Mouse (Mus musculus) limb, embryonic 10.5 days (tissue): ENCODE data around the gene Caskin2. TPM values are rescaled to one million over a fixed set of nuclear protein-coding genes. Genes with fewer than 3 reads are reported as not detected.
A peak's percentile ranks its signal among the peaks of the same experiment; 100 is the strongest.

Experiments used
- DNase-seq: peaks from one replicate; pipeline ENCODE4 v3.0.0-alpha.2; 2017; ENCODE audit warnings: low spot score
- H3K27ac ChIP-seq: fragments of 300-500 bp; sonication (generic); 2 replicates; pipeline ENCODE4 v1.5.1; 2016; ENCODE audit warnings: mild to moderate bottlenecking
- H3K27me3 ChIP-seq: fragments of 300-500 bp; sonication (generic); 2 replicates; pipeline ENCODE4 v1.6.1; 2016; ENCODE audit warnings: low read depth, mild to moderate bottlenecking; ENCODE audit not compliant: poor library complexity, severe bottlenecking
- H3K36me3 ChIP-seq: fragments of 300-500 bp; sonication (generic); 2 replicates; pipeline ENCODE4 v1.6.1; 2016; ENCODE audit warnings: mild to moderate bottlenecking, moderate library complexity
- H3K4me1 ChIP-seq: fragments of 300-500 bp; sonication (generic); 2 replicates; pipeline ENCODE4 v1.6.1; 2016
- H3K4me3 ChIP-seq: fragments of 300-500 bp; sonication (generic); 2 replicates; pipeline ENCODE4 v1.5.1; 2016; ENCODE audit warnings: mild to moderate bottlenecking, moderate library complexity
- H3K9me3 ChIP-seq: fragments of 300-500 bp; sonication (generic); replicated peaks from 2 replicates; pipeline ENCODE4 v1.6.1; 2016; ENCODE audit warnings: mild to moderate bottlenecking
- WGBS: fragments of 180-500 bp; shearing (Covaris S2); methylation state at CpG from one replicate; pipeline ENCODE4 v1.1.7; 2016; 5-methylcytosine and 5-hydroxymethylcytosine counted together
- polyA plus RNA-seq: library from polyadenylated mRNA; unstranded; fragments of >200 nt; fragmentation: Nextera tagmentation; extraction: Ambion mirVana; gene quantifications from 2 replicates; pipeline ENCODE4 v1.2.1, GENCODE M21; 2016

Caskin2 gene
- polyA plus RNA-seq, 1 experiment from 2014 or later: 18.1 TPM

- peaks cover 62% of the 10 kb centered on the region for H3K4me1 ChIP-seq
- H3K4me3 ChIP-seq: no peak overlapping the region
- peaks cover 77% of the 10 kb centered on the region for H3K36me3 ChIP-seq
- no peak for DNase-seq
- H3K9me3 ChIP-seq: no peaks in the 10 kb centered on the region
- H3K27me3 ChIP-seq: no peaks in the 10 kb centered on the region
- peak overlapping the region; percentile 47 for H3K27ac ChIP-seq
- 68% methylated on average over 8 of the region's 8 CpGs for WGBS
Measured at GRCm38 (mm10) chr11:115809311-115809781, 4.1 kb downstream of the Caskin2 start.

- H3K27me3 ChIP-seq: no peaks in the 10 kb centered on the region
- H3K9me3 ChIP-seq: no peaks in the 10 kb centered on the region
- DNase-seq: no peak
- H3K4me3 ChIP-seq: no peak overlapping the region
- peak overlapping the region; percentile 47 for H3K27ac ChIP-seq
- peaks cover 57% of the 10 kb centered on the region for H3K4me1 ChIP-seq
- WGBS: 60% methylated on average over 10 of the region's 10 CpGs
- peaks cover 82% of the 10 kb centered on the region for H3K36me3 ChIP-seq
Measured at GRCm38 (mm10) chr11:115808696-115809310, 4.6 kb downstream of the Caskin2 start.

- DNase-seq: no peak
- Histone ChIP-seq H3K4me3 (no peak overlapping the region), H3K4me1 (peaks cover 55% of the 10 kb centered on the region), H3K27ac (peak overlapping the region; percentile 27; the same call in 1 of the 2 replicates), H3K9me3 (no peaks in the 10 kb centered on the region), H3K27me3 (no peaks in the 10 kb centered on the region), H3K36me3 (peaks cover 91% of the 10 kb centered on the region)
- 81% methylated on average over 11 of the region's 11 CpGs for WGBS
Measured at GRCm38 (mm10) chr11:115807971-115808370, 5.5 kb downstream of the Caskin2 start.

- Histone ChIP-seq H3K4me3 (no peak overlapping the region), H3K27ac (no peak overlapping the region; the same call in 1 of the 2 replicates), H3K9me3 (no peaks in the 10 kb centered on the region), H3K36me3 (peaks cover 97% of the 10 kb centered on the region), H3K27me3 (no peaks in the 10 kb centered on the region), H3K4me1 (peaks cover 48% of the 10 kb centered on the region)
- 93% methylated on average over 6 of the region's 6 CpGs for WGBS
- DNase-seq: no peak
Measured at GRCm38 (mm10) chr11:115807306-115807705, 6.1 kb downstream of the Caskin2 start.

GRCm38 (mm10) chr11:115806154-115806553, 7.3 kb downstream of the Caskin2 start:
- no peaks in the 10 kb centered on the region for H3K27me3 ChIP-seq
- no peak for DNase-seq
- H3K36me3 ChIP-seq: peaks cover 98% of the 10 kb centered on the region
- H3K9me3 ChIP-seq: no peaks in the 10 kb centered on the region
- H3K27ac ChIP-seq: no peak overlapping the region
- peaks cover 37% of the 10 kb centered on the region for H3K4me1 ChIP-seq
- no peak overlapping the region for H3K4me3 ChIP-seq
- WGBS: 95% methylated on average over 10 of the region's 10 CpGs

- H3K36me3 ChIP-seq: peaks cover 98% of the 10 kb centered on the region
- no peak for DNase-seq
- WGBS: 91% methylated on average over 7 of the region's 7 CpGs
Measured at GRCm38 (mm10) chr11:115805005-115805404, 8.4 kb downstream of the Caskin2 start.

GRCm38 (mm10) chr11:115803072-115803709, 10.2 kb downstream of the Caskin2 start:
- Histone ChIP-seq H3K4me1 (peaks cover 8% of the 10 kb centered on the region; the same call in 1 of the 2 replicates), H3K36me3 (peaks cover 98% of the 10 kb centered on the region), H3K27me3 (no peaks in the 10 kb centered on the region), H3K27ac (no peak overlapping the region), H3K9me3 (no peaks in the 10 kb centered on the region), H3K4me3 (no peak overlapping the region)
- no peak for DNase-seq
- 95% methylated on average over 24 of the region's 24 CpGs for whole genome bisulfite sequencing

More at GRCm38 (mm10) chr11:115805005-115805404, 8.4 kb downstream of the Caskin2 start:
- Histone ChIP-seq H3K9me3 (no peaks in the 10 kb centered on the region), H3K4me1 (peaks cover 26% of the 10 kb centered on the region), H3K27me3 (no peaks in the 10 kb centered on the region), H3K4me3 (no peak overlapping the region), H3K27ac (no peak overlapping the region)

- DNase-seq: no peak
- Histone ChIP-seq H3K4me3 (no peak overlapping the region), H3K27me3 (no peaks in the 10 kb centered on the region), H3K27ac (no peak overlapping the region), H3K4me1 (no peaks in the 10 kb centered on the region; the same call in 1 of the 2 replicates), H3K9me3 (no peaks in the 10 kb centered on the region), H3K36me3 (peaks cover 98% of the 10 kb centered on the region)
- 93% methylated on average over 18 of the region's 18 CpGs for WGBS
Measured at GRCm38 (mm10) chr11:115800981-115801380, 12.5 kb downstream of the Caskin2 start.

- WGBS: 91% methylated on average over 9 of the region's 9 CpGs
- peaks cover 100% of the 10 kb centered on the region for H3K36me3 ChIP-seq
- no peak overlapping the region for H3K27ac ChIP-seq
- H3K4me1 ChIP-seq: no peaks in the 10 kb centered on the region; the same call in 1 of the 2 replicates
- no peaks in the 10 kb centered on the region for H3K9me3 ChIP-seq
- no peaks in the 10 kb centered on the region for H3K27me3 ChIP-seq
- H3K4me3 ChIP-seq: no peak overlapping the region
- no peak for DNase-seq
Measured at GRCm38 (mm10) chr11:115797665-115798064, 15.8 kb downstream of the Caskin2 start.

- H3K9me3 ChIP-seq: no peaks in the 10 kb centered on the region
- H3K27me3 ChIP-seq: no peaks in the 10 kb centered on the region
- no peak overlapping the region for H3K27ac ChIP-seq
- H3K36me3 ChIP-seq: peaks cover 100% of the 10 kb centered on the region
- H3K4me3 ChIP-seq: no peak overlapping the region
- H3K4me1 ChIP-seq: no peaks in the 10 kb centered on the region; the same call in 1 of the 2 replicates
- 91% methylated on average over 15 of the region's 15 CpGs for WGBS
- DNase-seq: no peak
Measured at GRCm38 (mm10) chr11:115796898-115797297, 16.5 kb downstream of the Caskin2 start.

GRCm38 (mm10) chr11:115792353-115792752, 21.1 kb downstream of the Caskin2 start:
- Histone ChIP-seq H3K4me1 (no peaks in the 10 kb centered on the region; the same call in 1 of the 2 replicates), H3K9me3 (no peaks in the 10 kb centered on the region), H3K27ac (no peak overlapping the region), H3K4me3 (no peak overlapping the region), H3K36me3 (peaks cover 99% of the 10 kb centered on the region), H3K27me3 (no peaks in the 10 kb centered on the region)
- WGBS: 91% methylated on average over 14 of the region's 14 CpGs
- DNase-seq: no peak

- H3K27ac ChIP-seq: no peak overlapping the region
- no peak for DNase-seq
- H3K4me3 ChIP-seq: no peak overlapping the region
- WGBS: 96% methylated on average over 16 of the region's 16 CpGs
- no peaks in the 10 kb centered on the region; the same call in 1 of the 2 replicates for H3K4me1 ChIP-seq
- H3K36me3 ChIP-seq: peaks cover 99% of the 10 kb centered on the region
- no peaks in the 10 kb centered on the region for H3K27me3 ChIP-seq
- no peaks in the 10 kb centered on the region for H3K9me3 ChIP-seq
Measured at GRCm38 (mm10) chr11:115791919-115792318, 21.5 kb downstream of the Caskin2 start.

- peaks cover 93% of the 10 kb centered on the region for H3K36me3 ChIP-seq
- WGBS: 96% methylated on average over 7 of the region's 7 CpGs
Measured at GRCm38 (mm10) chr11:115789787-115790186, 23.7 kb downstream of the Caskin2 start.

More at GRCm38 (mm10) chr11:115789787-115790186, 23.7 kb downstream of the Caskin2 start:
- no peak overlapping the region for H3K27ac ChIP-seq
- no peak for DNase-seq
- no peaks in the 10 kb centered on the region for H3K9me3 ChIP-seq
- no peaks in the 10 kb centered on the region for H3K4me1 ChIP-seq
- H3K27me3 ChIP-seq: no peaks in the 10 kb centered on the region
- H3K4me3 ChIP-seq: no peak overlapping the region
